Mouse (Mus musculus): ENCODE results near the gene Oser1. TPM values are rescaled to one million over a fixed set of nuclear protein-coding genes. Genes with fewer than 3 reads are reported as not detected.
A peak's percentile ranks its signal among the peaks of the same experiment; 100 is the strongest.

Gene Oser1
- total and polyA plus RNA-seq, 3 experiments, result 9.7 to 21.2 (median 19.6) TPM

DNA sequence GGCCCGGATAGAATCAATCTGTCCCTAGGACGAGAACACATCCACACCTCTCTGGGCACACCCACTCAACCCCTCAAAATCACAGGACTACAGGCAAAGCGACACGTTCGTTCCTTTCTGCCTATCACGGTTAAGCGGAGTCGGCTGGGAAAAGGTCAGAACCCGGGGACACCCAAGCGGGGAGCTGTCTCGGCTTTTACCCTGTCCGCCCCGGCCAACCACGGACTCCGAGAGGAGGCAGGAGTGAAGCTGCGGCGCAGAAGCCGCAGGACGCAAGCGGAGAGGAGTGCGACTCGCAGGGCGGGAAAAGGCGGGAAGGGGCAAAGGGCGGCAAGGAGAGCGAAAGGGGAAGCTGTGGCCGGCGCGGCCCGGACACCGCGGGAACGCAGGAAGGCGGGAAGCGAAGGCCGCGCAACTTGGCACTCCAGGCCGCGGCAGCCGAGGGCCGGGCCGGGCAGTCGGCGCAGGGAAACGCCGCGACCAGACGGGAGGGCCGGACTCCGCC lies 5.6 kb downstream of the Oser1 start:
- Histone ChIP-seq H3K79me2 (replicated peaks; ENCODE audit: control insufficient read depth, insufficient read depth, low read length) (peaks cover 3% of the 10 kb centered on the region; the same call in 1 of the 2 replicates), H3K36me3 (ENCODE audit: control insufficient read depth, insufficient read depth, low read length) (peaks cover 25% of the 10 kb centered on the region), H3K4me3 (peak overlapping the region; percentile 100), H3K4me1 (ENCODE audit: control insufficient read depth, insufficient read depth, low read length) (peaks cover 8% of the 10 kb centered on the region), H3K9ac (ENCODE audit: low read depth, low read length) (peak overlapping the region; percentile 86), H3K27ac (peak overlapping the region; percentile 95), H3K27me3 (ENCODE audit: control insufficient read depth, insufficient read depth, low read length) (no peaks in the 10 kb centered on the region)
- intact Hi-C loops (cut with DNase I), result loop anchor here (10.0 kb wide), 2 partner anchors 214 to 484 kb away; partner anchors contain the start of genes Srsf6 and Tox2
- WGBS, result under 1% methylated on average over 45 of the region's 50 CpGs
- no peak for TF ChIP-seq EP300 (IDR thresholded peaks at IDR 0.05; ENCODE audit: insufficient read depth, low read depth, low read length)
- TF ChIP-seq CTCF (IDR thresholded peaks at IDR 0.05), result no peak
- no peak for TF ChIP-seq POLR2A (IDR thresholded peaks at IDR 0.05; ENCODE audit: insufficient read depth, low read depth, low read length)
- no peak for DNase-seq

DNA sequence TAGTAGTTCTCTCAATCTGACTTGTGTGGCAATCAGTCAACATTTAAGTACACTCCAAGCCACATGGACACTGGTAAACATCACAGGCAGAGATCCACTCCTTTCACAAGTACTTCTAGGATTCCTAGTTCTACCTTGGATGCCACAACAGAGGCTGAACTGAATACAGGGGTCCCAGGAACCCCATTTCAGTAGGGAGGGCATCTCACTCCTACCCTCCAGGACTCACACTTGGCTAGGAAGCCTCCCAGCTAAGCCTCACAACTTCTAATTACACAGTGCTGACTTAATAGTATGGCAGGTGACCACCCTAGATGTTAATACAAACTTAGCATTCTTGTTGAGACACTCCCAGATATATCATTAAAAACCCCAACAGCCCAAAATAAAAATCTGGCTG lies 6.7 kb downstream of the Oser1 start:
- H3K4me3 ChIP-seq, result peak overlapping the region; percentile 100
- intact Hi-C loops (cut with DNase I), result loop anchor here (10.0 kb wide), 2 partner anchors 213 to 483 kb away; partner anchors contain the start of genes Srsf6 and Tox2
- peaks cover 8% of the 10 kb centered on the region for H3K4me1 ChIP-seq (ENCODE audit: control insufficient read depth, insufficient read depth, low read length)
- H3K27me3 ChIP-seq (ENCODE audit: control insufficient read depth, insufficient read depth, low read length), result no peaks in the 10 kb centered on the region
- no peak overlapping the region for H3K27ac ChIP-seq
- H3K36me3 ChIP-seq (ENCODE audit: control insufficient read depth, insufficient read depth, low read length), result peaks cover 25% of the 10 kb centered on the region
- no peak for DNase-seq
- H3K79me2 ChIP-seq (replicated peaks; ENCODE audit: control insufficient read depth, insufficient read depth, low read length), result peaks cover 3% of the 10 kb centered on the region; the same call in 1 of the 2 replicates
- no peak overlapping the region for H3K9ac ChIP-seq (ENCODE audit: low read depth, low read length)
- TF ChIP-seq POLR2A (IDR thresholded peaks at IDR 0.05; ENCODE audit: insufficient read depth, low read depth, low read length) (no peak), CTCF (IDR thresholded peaks at IDR 0.05) (no peak), EP300 (IDR thresholded peaks at IDR 0.05; ENCODE audit: insufficient read depth, low read depth, low read length) (no peak)

DNA sequence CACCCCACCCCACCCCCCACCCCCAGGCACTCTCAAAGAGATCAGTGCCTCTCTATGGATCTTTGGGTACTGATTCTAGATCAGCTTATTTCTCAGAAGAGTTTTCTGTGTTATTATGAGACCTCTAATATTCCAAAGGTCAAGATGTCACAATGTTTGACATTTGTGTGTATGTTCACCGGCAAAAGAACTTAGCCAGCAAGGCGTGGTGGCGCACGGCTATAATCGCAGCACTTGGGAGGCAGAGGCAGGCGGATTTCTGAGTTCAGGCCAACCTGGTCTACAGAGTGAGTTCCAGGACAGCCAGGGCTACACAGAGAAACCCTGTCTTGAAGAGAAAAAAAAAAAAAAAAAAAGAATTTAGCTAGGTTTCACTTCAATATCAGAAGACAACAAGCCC lies 7.5 kb downstream of the Oser1 start:
- DNase-seq, result no peak
- H3K27me3 ChIP-seq (ENCODE audit: control insufficient read depth, insufficient read depth, low read length), result no peaks in the 10 kb centered on the region
- TF ChIP-seq EP300 (IDR thresholded peaks at IDR 0.05; ENCODE audit: insufficient read depth, low read depth, low read length), result no peak
- no peak for TF ChIP-seq POLR2A (IDR thresholded peaks at IDR 0.05; ENCODE audit: insufficient read depth, low read depth, low read length)
- TF ChIP-seq CTCF (IDR thresholded peaks at IDR 0.05), result no peak
- 84% methylated on average over 6 of the region's 6 CpGs for WGBS
- H3K4me3 ChIP-seq, result no peak overlapping the region
- H3K4me1 ChIP-seq (ENCODE audit: control insufficient read depth, insufficient read depth, low read length), result peaks cover 8% of the 10 kb centered on the region
- no peak overlapping the region for H3K27ac ChIP-seq
- H3K79me2 ChIP-seq (replicated peaks; ENCODE audit: control insufficient read depth, insufficient read depth, low read length), result peaks cover 3% of the 10 kb centered on the region; the same call in 1 of the 2 replicates
- intact Hi-C loops (cut with DNase I), result loop anchor here (10.0 kb wide), 2 partner anchors 212 to 482 kb away; partner anchors contain the start of genes Srsf6 and Tox2
- no peak overlapping the region for H3K9ac ChIP-seq (ENCODE audit: low read depth, low read length)
- H3K36me3 ChIP-seq (ENCODE audit: control insufficient read depth, insufficient read depth, low read length), result peaks cover 25% of the 10 kb centered on the region

DNA sequence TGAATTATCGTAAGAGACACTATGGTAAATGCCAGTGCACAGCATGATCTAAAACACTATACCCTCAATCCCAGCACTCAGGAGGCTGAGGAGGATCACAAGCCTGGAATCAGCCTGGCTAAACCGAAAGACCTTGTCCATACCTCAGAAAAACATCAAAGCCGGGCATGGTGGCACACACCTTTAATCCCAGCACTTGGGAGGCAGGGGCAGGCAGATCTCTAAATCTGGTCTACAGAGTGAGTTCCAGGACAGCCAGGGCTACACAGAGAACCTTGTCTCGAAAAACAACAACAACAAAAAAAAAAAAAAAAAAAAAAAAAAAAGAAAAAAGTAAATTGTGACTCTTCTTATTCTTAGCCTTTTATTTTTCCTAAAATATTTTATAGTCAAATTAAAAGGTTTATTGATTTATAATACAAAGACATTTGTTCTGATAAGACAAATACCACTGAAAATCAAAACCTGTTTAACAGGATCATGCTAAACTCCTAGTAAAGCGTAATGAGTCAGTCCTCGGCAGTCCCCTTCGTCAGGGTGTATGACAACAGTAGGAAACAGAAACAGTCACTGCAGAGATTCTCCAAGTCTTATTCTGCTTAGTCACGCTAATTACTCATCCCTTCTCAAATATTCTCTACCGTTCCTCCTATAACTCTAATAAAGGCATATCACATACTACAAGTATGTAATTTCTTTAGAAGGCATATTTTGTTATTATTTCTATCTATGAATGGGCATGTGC lies 11.5 kb downstream of the Oser1 start:
- peaks cover 33% of the 10 kb centered on the region for H3K36me3 ChIP-seq (ENCODE audit: control insufficient read depth, insufficient read depth, low read length)
- H3K27ac ChIP-seq, result no peak overlapping the region
- 86% methylated on average over 9 of the region's 9 CpGs for WGBS

DNA sequence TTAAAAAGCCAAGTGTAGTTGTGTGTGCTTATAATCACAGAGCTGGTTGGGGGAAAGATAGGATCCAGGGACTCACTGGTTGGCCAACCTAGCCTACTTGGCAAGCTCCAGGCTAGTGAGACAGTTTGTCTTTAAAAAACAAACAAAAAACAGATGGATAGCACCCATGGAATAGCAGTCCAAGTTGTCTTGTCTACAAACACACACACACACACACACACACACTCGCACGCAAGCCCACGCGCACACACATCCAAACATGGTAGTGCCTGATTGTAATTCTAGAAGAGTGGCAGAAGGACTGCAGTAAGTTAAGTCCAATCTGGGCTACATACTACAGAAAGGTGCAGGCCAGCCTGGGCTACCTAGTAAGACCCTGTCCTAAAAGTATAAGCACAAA lies 12.1 kb downstream of the Oser1 start:
- Histone ChIP-seq H3K4me1 (ENCODE audit: control insufficient read depth, insufficient read depth, low read length) (no peaks in the 10 kb centered on the region; the same call in 1 of the 2 replicates), H3K27me3 (ENCODE audit: control insufficient read depth, insufficient read depth, low read length) (no peaks in the 10 kb centered on the region), H3K27ac (no peak overlapping the region), H3K36me3 (ENCODE audit: control insufficient read depth, insufficient read depth, low read length) (peaks cover 31% of the 10 kb centered on the region), H3K4me3 (no peak overlapping the region), H3K79me2 (replicated peaks; ENCODE audit: control insufficient read depth, insufficient read depth, low read length) (peaks cover 5% of the 10 kb centered on the region; the same call in 1 of the 2 replicates), H3K9ac (ENCODE audit: low read depth, low read length) (no peak overlapping the region)
- DNase-seq, result no peak
- TF ChIP-seq CTCF (IDR thresholded peaks at IDR 0.05) (no peak), EP300 (IDR thresholded peaks at IDR 0.05; ENCODE audit: insufficient read depth, low read depth, low read length) (no peak), POLR2A (IDR thresholded peaks at IDR 0.05; ENCODE audit: insufficient read depth, low read depth, low read length) (no peak)
- whole genome bisulfite sequencing, result 90% methylated on average over 4 of the region's 4 CpGs
- intact Hi-C loops (cut with DNase I), result loop anchor here (10.0 kb wide), 2 partner anchors 208 to 478 kb away; partner anchors contain the start of genes Srsf6 and Tox2

More for the DNA sequence above, 11.5 kb downstream of the Oser1 start:
- TF ChIP-seq EP300 (IDR thresholded peaks at IDR 0.05; ENCODE audit: insufficient read depth, low read depth, low read length) (no peak), CTCF (IDR thresholded peaks at IDR 0.05) (no peak), POLR2A (IDR thresholded peaks at IDR 0.05; ENCODE audit: insufficient read depth, low read depth, low read length) (no peak)
- H3K9ac ChIP-seq (ENCODE audit: low read depth, low read length), result no peak overlapping the region
- DNase-seq, result no peak
- H3K4me3 ChIP-seq, result no peak overlapping the region
- H3K4me1 ChIP-seq (ENCODE audit: control insufficient read depth, insufficient read depth, low read length), result peaks cover 3% of the 10 kb centered on the region
- peaks cover 5% of the 10 kb centered on the region; the same call in 1 of the 2 replicates for H3K79me2 ChIP-seq (replicated peaks; ENCODE audit: control insufficient read depth, insufficient read depth, low read length)
- no peaks in the 10 kb centered on the region for H3K27me3 ChIP-seq (ENCODE audit: control insufficient read depth, insufficient read depth, low read length)
- intact Hi-C loops (cut with DNase I), result loop anchor here (10.0 kb wide), 2 partner anchors 208 to 478 kb away; partner anchors contain the start of genes Srsf6 and Tox2

All from heart, adult 2 months (tissue).